Mouse (Mus musculus) embryonic fibroblast, embryonic 13.5 days (primary cell): ENCODE data around the gene Gbx2.

Experiments
- CTCF ChIP-seq: IDR thresholded peaks from 2 replicates; pipeline ENCODE4 v1.5.1; 2011; ENCODE audit warnings: mild to moderate bottlenecking, control low read depth, low read length, moderate library complexity, borderline replicate concordance; ENCODE audit not compliant: insufficient read depth
- POLR2A ChIP-seq: IDR thresholded peaks from 2 replicates; pipeline ENCODE4 v1.6.1; 2011; ENCODE audit warnings: low read depth, mild to moderate bottlenecking, control low read depth, low read length, moderate library complexity

DNA sequence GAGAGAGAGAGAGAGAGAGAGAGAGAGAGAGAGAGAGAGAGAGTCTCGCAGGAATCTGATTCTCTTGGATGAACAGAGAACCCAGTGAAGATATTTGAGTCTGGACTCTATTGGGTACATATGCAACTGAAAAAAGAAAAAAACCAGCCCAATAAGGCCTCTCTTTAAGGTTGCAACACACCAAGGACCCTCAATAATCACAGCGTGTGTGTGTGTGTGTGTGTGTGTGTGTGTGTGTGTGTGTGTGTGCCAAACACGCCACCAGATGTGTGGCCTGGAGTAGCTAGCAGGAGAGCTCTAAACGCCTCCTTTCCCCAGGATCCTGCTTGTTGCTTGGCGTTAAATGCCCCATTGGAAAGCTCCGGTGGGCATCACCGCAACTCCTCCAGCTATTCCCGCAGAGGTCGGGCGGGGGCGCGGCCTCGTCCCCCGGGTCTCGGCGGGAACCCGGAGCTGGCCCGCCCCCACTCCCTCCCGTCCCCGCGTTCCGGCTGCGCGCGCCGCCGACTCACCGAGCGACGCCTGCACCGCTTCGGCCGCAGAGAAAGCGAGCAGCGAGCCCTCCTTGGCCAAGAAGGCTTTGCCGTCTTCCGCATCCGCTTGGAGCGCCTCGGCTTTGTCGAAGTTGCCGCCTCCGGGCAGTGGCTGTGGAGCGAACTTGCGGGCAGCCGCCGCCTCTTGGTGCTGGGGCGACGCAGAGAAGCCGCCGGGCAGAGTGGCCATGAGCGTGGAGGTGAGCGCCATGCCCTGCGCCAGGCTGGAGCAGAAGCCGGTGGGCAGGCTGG is 1.1 kb downstream of the Gbx2 start:
- TF ChIP-seq CTCF (no peak), POLR2A (no peak)
